Mouse (Mus musculus) neural tube, embryonic 13.5 days (tissue): Measurements from ENCODE around the gene D5Ertd579e. TPM values are rescaled to one million over a fixed set of nuclear protein-coding genes. Genes with fewer than 3 reads are reported as not detected.
"Not testable (repeated sequence)": the region's sequence is repeated elsewhere in the genome, so short reads cannot be mapped to it uniquely, and the experiment has no call there.

ENCODE experiments used
- ATAC-seq: fragments of 200-750 bp; cut with Nextera tagmentation; 2 replicates; pipeline ENCODE4 v1.8.0; 2017; ENCODE audit warnings: low read depth, mild to moderate bottlenecking, moderate TSS enrichment, moderate library complexity
- H3K27ac ChIP-seq: fragments of 300-500 bp; sonication (generic); replicated peaks from 2 replicates; pipeline ENCODE4 v1.5.1; 2015; ENCODE audit warnings: moderate library complexity, mild to moderate bottlenecking, inconsistent platforms
- H3K27me3 ChIP-seq: fragments of 300-500 bp; sonication (generic); 2 replicates; pipeline ENCODE4 v1.6.1; 2015; ENCODE audit warnings: mild to moderate bottlenecking, inconsistent platforms
- H3K36me3 ChIP-seq: fragments of 300-500 bp; sonication (generic); 2 replicates; pipeline ENCODE4 v1.6.1; 2015; ENCODE audit warnings: mild to moderate bottlenecking, inconsistent platforms
- H3K4me1 ChIP-seq: fragments of 300-500 bp; sonication (generic); replicated peaks from 2 replicates; pipeline ENCODE4 v1.6.1; 2015; ENCODE audit warnings: inconsistent platforms
- H3K4me2 ChIP-seq: fragments of 300-500 bp; sonication (generic); 2 replicates; pipeline ENCODE4 v1.6.1; 2015; ENCODE audit warnings: inconsistent platforms, mild to moderate bottlenecking, moderate library complexity
- H3K4me3 ChIP-seq: fragments of 300-500 bp; sonication (generic); 2 replicates; pipeline ENCODE4 v1.5.1; 2015; ENCODE audit warnings: mild to moderate bottlenecking, inconsistent platforms
- H3K9ac ChIP-seq: fragments of 300-500 bp; sonication (generic); 2 replicates; pipeline ENCODE4 v1.6.1; 2015; ENCODE audit warnings: moderate library complexity, mild to moderate bottlenecking, inconsistent platforms
- H3K9me3 ChIP-seq: fragments of 300-500 bp; sonication (generic); 2 replicates; pipeline ENCODE4 v1.6.1; 2016; ENCODE audit warnings: inconsistent platforms
- WGBS: fragments of 180-500 bp; shearing (Covaris S2); methylation state at CpG from one replicate; pipeline ENCODE4 v1.1.7; 2015; 5-methylcytosine and 5-hydroxymethylcytosine counted together
- polyA plus RNA-seq: library from polyadenylated mRNA; unstranded; fragments of >200 nt; fragmentation: Nextera tagmentation; extraction: Ambion mirVana; gene quantifications from 2 replicates; pipeline ENCODE4 v1.2.1, GENCODE M21; 2015

D5Ertd579e gene
- polyA plus RNA-seq, 1 experiment from 2014 or later = 26.6 TPM

DNA sequence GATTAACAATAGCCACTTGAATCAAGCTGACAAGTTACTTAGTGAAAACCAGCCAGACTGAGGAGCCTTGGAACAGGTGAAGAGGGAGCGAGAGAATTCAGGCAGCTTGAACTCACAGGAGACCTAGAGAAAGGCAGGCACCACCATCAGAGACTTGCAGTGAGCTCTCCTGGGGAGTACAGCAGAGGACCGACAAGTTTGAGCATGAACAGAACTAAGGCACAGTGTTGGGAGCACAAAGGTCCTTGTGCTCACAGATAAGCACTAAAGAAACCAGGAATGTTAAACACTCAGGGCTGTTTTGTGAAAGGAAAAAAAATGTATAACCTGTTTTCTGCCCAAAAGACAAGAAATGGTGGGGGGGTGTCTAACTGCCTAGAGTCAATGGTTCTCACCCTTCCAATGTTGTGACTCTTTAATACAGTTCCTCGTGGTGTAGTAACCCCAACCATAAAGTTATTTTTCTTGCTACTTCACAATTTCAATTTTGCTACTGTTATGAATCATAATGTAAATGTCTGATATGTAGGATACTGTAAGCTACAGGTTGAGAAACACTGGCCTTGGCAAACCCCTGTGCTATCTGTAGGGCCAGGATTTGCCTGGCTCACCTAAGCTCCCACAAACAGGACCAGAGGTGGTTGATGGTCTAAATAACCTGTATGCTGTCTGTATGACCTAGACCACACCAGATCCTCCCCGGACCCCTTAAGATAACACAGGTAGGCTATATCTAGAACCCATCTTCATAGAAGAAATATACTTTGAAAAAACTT, 21.0 kb downstream of the D5Ertd579e start:
- H3K27me3 ChIP-seq = no peaks in the 10 kb centered on the region
- H3K4me2 ChIP-seq = no peak overlapping the region
- H3K27ac ChIP-seq = no peak overlapping the region
- no peak overlapping the region for H3K9ac ChIP-seq
- H3K9me3 ChIP-seq = no peaks in the 10 kb centered on the region
- no peak for ATAC-seq
- 87% methylated on average over 4 of the region's 4 CpGs for WGBS
- H3K36me3 ChIP-seq = peaks cover 21% of the 10 kb centered on the region
- no peak overlapping the region for H3K4me3 ChIP-seq
- H3K4me1 ChIP-seq = peaks cover 8% of the 10 kb centered on the region

DNA sequence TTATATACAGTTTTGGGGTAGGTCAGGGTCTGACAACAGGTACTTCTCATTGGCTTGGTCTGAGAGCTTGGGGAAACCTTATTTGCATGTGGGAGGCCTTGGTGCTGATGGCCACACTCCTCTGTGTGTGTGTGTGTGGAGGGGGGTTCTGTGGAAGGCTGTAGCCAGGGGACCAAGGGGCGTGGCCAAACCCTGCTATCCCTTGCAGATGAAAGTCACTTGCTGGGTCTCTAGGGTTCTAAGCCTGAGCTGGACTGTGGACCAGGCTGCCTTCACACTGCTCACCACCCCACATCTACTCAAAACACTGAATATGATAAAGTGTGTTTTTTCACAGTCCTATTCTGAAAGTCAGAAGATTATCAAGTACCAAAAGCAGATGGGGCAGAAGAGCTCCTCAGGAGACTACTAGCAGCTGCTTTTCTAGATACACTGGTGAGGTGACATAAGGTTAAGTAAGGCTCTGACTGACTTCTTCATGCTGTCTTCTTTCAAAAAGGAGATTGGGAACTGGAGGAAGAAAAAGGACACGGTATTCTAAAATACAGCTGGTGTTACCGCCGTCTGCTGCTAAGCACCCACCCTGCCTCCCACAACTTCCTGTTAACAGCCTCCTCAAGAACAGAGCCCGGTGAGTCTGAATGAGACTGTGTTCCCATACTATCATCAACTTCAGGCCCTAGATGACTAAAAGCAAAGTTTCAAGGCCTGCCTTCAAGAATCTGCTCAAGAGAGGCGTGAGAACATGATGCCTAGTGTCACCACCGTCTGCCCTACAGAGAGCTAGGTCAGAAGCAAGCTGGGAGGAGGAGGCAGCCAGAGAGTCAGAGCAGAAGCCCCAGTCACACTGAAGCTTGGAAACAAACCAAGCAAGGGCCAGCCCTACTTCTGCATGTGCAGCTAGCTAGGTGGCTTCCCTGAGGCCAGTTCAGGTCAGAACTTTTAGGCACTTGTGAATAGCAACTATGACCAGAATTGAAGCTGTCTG, 26.5 kb downstream of the D5Ertd579e start:
- ATAC-seq = no peak
- H3K9ac ChIP-seq = no peak overlapping the region
- no peak overlapping the region for H3K4me3 ChIP-seq
- H3K27me3 ChIP-seq = no peaks in the 10 kb centered on the region
- 88% methylated on average over 7 of the region's 7 CpGs for WGBS
- H3K9me3 ChIP-seq = no peaks in the 10 kb centered on the region
- no peak overlapping the region for H3K27ac ChIP-seq
- no peaks in the 10 kb centered on the region for H3K4me1 ChIP-seq
- no peak overlapping the region for H3K4me2 ChIP-seq
- peaks cover 47% of the 10 kb centered on the region for H3K36me3 ChIP-seq

- Histone ChIP-seq H3K27me3 (no peaks in the 10 kb centered on the region), H3K4me1 (no peaks in the 10 kb centered on the region), H3K4me3 (no peak overlapping the region), H3K36me3 (peaks cover 47% of the 10 kb centered on the region), H3K4me2 (no peak overlapping the region), H3K9me3 (no peaks in the 10 kb centered on the region), H3K9ac (no peak overlapping the region), H3K27ac (no peak overlapping the region)
- ATAC-seq = no peak
- WGBS = 95% methylated on average over 8 of the region's 8 CpGs
These were observed 27.3 kb downstream of the D5Ertd579e start for GRCm38 (mm10) chr5:36668572-36668971.

GRCm38 (mm10) chr5:36667986-36668385, 27.8 kb downstream of the D5Ertd579e start:
- ATAC-seq, H3K4me3 ChIP-seq, H3K27me3 ChIP-seq, H3K9ac ChIP-seq, H3K4me2 ChIP-seq, H3K27ac ChIP-seq, H3K4me1 ChIP-seq, H3K9me3 ChIP-seq: not testable (repeated sequence)
- 93% methylated on average over 2 of the region's 2 CpGs for WGBS
- peaks cover 47% of the 10 kb centered on the region for H3K36me3 ChIP-seq

GRCm38 (mm10) chr5:36667165-36667564, 28.7 kb downstream of the D5Ertd579e start:
- WGBS = 95% methylated on average over 5 of the region's 5 CpGs
- Histone ChIP-seq H3K9me3 (no peaks in the 10 kb centered on the region), H3K27ac (no peak overlapping the region), H3K4me3 (no peak overlapping the region), H3K9ac (no peak overlapping the region), H3K36me3 (peaks cover 43% of the 10 kb centered on the region), H3K4me2 (no peak overlapping the region), H3K4me1 (no peaks in the 10 kb centered on the region), H3K27me3 (no peaks in the 10 kb centered on the region)
- no peak for ATAC-seq

DNA sequence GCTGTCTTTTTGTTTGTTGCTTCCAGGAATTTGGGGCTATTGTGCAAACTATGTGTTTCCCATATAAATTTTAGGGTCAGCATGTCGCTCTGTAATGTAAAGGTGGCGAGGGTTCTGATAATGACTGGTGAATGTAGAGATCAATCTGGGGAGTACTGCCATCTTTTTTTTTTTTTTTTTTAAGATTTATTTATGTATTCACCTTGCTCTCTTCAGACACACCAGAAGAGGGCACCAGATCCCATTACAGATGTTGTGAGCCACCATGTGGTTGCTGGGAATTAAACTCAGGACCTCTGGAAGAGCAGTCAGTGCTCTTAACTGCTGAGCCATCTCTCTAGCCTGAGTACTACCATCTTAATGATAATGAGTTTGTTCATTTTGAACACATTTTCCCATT, 29.1 kb downstream of the D5Ertd579e start:
- H3K9me3 ChIP-seq, H3K9ac ChIP-seq, H3K4me3 ChIP-seq, H3K4me2 ChIP-seq, ATAC-seq, H3K27me3 ChIP-seq, H3K27ac ChIP-seq, H3K4me1 ChIP-seq: not testable (repeated sequence)
- 98% methylated on average over 2 of the region's 2 CpGs for WGBS
- H3K36me3 ChIP-seq = peaks cover 40% of the 10 kb centered on the region

DNA sequence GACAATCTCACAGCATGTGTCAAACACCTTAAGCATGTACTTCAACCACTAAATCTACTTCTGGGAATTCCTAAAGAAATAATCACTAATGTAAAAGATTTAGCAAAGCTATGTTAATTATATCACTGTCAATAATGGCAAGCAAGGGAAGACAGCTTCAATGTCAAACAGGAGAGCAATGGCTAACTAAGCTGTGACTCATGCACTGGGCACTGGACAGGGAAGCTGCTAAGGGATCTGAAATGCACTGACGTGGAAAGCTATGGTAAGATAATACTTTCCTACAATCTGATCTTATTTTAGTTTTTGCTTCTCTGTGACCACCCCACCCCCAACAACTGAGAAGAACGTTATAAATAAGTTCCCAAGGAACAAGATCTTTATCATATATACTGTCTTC, 32.5 kb downstream of the D5Ertd579e start:
- H3K27me3 ChIP-seq = no peaks in the 10 kb centered on the region
- 89% methylated on average over 2 of the region's 2 CpGs for WGBS
- H3K4me1 ChIP-seq = no peaks in the 10 kb centered on the region
- peaks cover 13% of the 10 kb centered on the region for H3K36me3 ChIP-seq
- H3K9ac ChIP-seq = no peak overlapping the region
- no peak for ATAC-seq
- H3K4me2 ChIP-seq = no peak overlapping the region
- H3K9me3 ChIP-seq = no peaks in the 10 kb centered on the region
- H3K27ac ChIP-seq = no peak overlapping the region
- H3K4me3 ChIP-seq = no peak overlapping the region

GRCm38 (mm10) chr5:36660977-36661760, 34.7 kb downstream of the D5Ertd579e start:
- H3K27me3 ChIP-seq, ATAC-seq, H3K4me3 ChIP-seq: not testable (repeated sequence)

GRCm38 (mm10) chr5:36625612-36626011, 70.2 kb downstream of the D5Ertd579e start:
- Histone ChIP-seq H3K27ac (no peak overlapping the region), H3K4me3 (no peak overlapping the region), H3K36me3 (peaks cover 24% of the 10 kb centered on the region), H3K9ac (no peak overlapping the region), H3K4me1 (0 out of 2 replicates have a peak, but pooled peaks cover 12% of the 10 kb centered on the region), H3K27me3 (no peaks in the 10 kb centered on the region), H3K4me2 (no peak overlapping the region), H3K9me3 (no peaks in the 10 kb centered on the region)
- WGBS = 79% methylated on average over 5 of the region's 5 CpGs
- ATAC-seq = no peak

More at GRCm38 (mm10) chr5:36660977-36661760, 34.7 kb downstream of the D5Ertd579e start:
- not testable (repeated sequence) for H3K36me3 ChIP-seq, H3K27ac ChIP-seq, H3K4me2 ChIP-seq, H3K4me1 ChIP-seq, H3K9me3 ChIP-seq, H3K9ac ChIP-seq

DNA sequence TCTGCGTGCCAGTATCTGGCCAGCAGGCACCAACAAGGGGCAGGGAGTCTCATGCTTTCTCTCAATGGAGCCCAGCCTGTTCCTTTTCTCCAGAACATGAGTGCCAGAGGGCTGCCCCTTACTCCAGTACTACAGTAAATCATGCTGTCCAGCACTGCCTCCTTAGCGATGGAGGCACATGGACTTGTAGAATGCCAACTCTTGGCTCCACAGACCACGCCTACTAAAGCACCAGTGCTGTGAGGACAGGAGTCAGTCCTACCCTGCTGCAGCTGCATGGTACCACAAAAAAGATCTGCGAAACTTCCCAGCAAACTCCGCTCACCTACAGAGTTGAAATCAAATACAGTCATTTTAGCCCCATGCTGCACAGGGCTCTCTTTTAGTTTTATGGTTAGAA, 72.2 kb downstream of the D5Ertd579e start:
- Histone ChIP-seq H3K27me3 (no peaks in the 10 kb centered on the region), H3K4me3 (no peak overlapping the region), H3K9me3 (no peaks in the 10 kb centered on the region), H3K9ac (no peak overlapping the region), H3K4me2 (no peak overlapping the region), H3K4me1 (0 out of 2 replicates have a peak, but pooled peaks cover 12% of the 10 kb centered on the region), H3K36me3 (peaks cover 21% of the 10 kb centered on the region), H3K27ac (no peak overlapping the region)
- no peak for ATAC-seq
- WGBS = 84% methylated on average over 5 of the region's 5 CpGs

- Histone ChIP-seq H3K4me2 (no peak overlapping the region), H3K9ac (no peak overlapping the region), H3K9me3 (no peaks in the 10 kb centered on the region), H3K27ac (no peak overlapping the region), H3K36me3 (peaks cover 32% of the 10 kb centered on the region), H3K27me3 (no peaks in the 10 kb centered on the region), H3K4me3 (no peak overlapping the region), H3K4me1 (0 out of 2 replicates have a peak, but pooled peaks cover 6% of the 10 kb centered on the region)
- WGBS = 81% methylated on average over 5 of the region's 5 CpGs
- ATAC-seq = no peak
These were observed 74.8 kb downstream of the D5Ertd579e start for GRCm38 (mm10) chr5:36621058-36621449.
